Mouse (Mus musculus) kidney, embryonic 15.5 days (tissue): ENCODE data around the gene Dhx32. TPM values are rescaled to one million over a fixed set of nuclear protein-coding genes. Genes with fewer than 3 reads are reported as not detected.

Experiments used
- ATAC-seq: fragments of 200-750 bp; cut with Nextera tagmentation; replicated peaks from 2 replicates; pipeline ENCODE4 v1.8.0; 2017; ENCODE audit warnings: moderate TSS enrichment; ENCODE audit not compliant: low FRiP score
- H3K27ac ChIP-seq: fragments of 300-500 bp; sonication (generic); 2 replicates; pipeline ENCODE4 v1.5.1; 2015; ENCODE audit warnings: mild to moderate bottlenecking, inconsistent platforms
- H3K27me3 ChIP-seq: fragments of 300-500 bp; sonication (generic); 2 replicates; pipeline ENCODE4 v1.6.1; 2015; ENCODE audit warnings: inconsistent platforms
- H3K36me3 ChIP-seq: fragments of 300-500 bp; sonication (generic); 2 replicates; pipeline ENCODE4 v1.6.1; 2015; ENCODE audit warnings: inconsistent platforms
- H3K4me1 ChIP-seq: fragments of 300-500 bp; sonication (generic); 2 replicates; pipeline ENCODE4 v1.6.1; 2015; ENCODE audit warnings: inconsistent platforms
- H3K4me2 ChIP-seq: fragments of 300-500 bp; sonication (generic); 2 replicates; pipeline ENCODE4 v1.6.1; 2015; ENCODE audit warnings: moderate library complexity, mild to moderate bottlenecking, inconsistent platforms
- H3K4me3 ChIP-seq: fragments of 300-500 bp; sonication (generic); replicated peaks from 2 replicates; pipeline ENCODE4 v1.5.1; 2015; ENCODE audit warnings: mild to moderate bottlenecking, inconsistent platforms
- H3K9ac ChIP-seq: fragments of 300-500 bp; sonication (generic); 2 replicates; pipeline ENCODE4 v1.6.1; 2015; ENCODE audit warnings: mild to moderate bottlenecking, inconsistent platforms
- H3K9me3 ChIP-seq: fragments of 300-500 bp; sonication (generic); replicated peaks from 2 replicates; pipeline ENCODE4 v1.6.1; 2016; ENCODE audit warnings: inconsistent platforms
- WGBS: fragments of 180-500 bp; shearing (Covaris S2); methylation state at CpG from one replicate; pipeline ENCODE4 v1.1.7; 2015; ENCODE audit warnings: mixed read lengths; 5-methylcytosine and 5-hydroxymethylcytosine counted together
- polyA plus RNA-seq: library from polyadenylated mRNA; unstranded; fragments of >200 nt; fragmentation: Nextera tagmentation; extraction: Ambion mirVana; gene quantifications from 2 replicates; pipeline ENCODE4 v1.2.1, GENCODE M21; 2015

The Dhx32 gene
- polyA plus RNA-seq, 1 experiment from 2014 or later: 21.3 TPM

DNA sequence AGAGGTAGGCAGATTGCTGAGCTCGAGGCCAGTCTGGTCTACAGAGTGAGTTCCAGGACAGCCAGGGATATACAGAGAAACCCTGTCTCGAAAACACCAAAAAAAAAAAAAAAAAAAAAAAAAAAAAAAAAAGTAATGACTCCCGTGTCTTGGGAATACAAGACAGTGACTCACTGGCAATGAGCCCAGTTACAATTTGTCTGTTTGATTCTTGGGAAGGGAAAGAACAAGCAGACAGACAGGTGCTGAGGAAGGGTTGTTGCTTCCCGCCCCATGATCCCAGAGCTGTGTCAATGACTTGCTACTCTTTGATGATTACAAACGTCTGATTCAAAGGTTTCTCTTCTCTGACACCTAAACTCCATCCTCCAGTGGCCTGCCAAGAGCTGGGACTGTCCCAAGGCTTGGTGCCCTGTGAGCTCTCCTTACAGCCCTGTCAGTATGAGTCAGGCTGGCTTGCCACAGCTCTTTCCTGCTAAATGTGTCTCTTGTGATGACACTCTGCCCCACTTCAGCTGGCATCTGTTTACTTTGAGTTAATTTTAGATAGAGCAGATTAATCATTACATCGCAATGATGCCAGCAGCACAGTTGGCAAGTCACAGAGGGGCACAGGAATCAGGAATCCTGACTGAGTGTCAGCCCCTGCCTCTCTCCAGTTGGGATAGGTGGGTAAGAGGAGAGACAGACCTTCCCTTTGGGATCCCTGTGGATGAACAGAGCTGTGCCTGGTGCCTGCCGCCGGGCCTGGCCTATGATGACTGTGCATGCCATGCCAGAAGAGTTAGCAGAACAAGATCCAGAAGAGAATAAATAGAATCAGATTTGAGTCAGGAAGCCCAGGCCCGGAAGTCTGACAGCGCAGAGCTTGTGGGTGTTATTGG lies 11.0 kb upstream of the Dhx32 start:
- Histone ChIP-seq H3K4me2 (no peak overlapping the region), H3K4me3 (no peak overlapping the region), H3K4me1 (peaks cover 6% of the 10 kb centered on the region; the same call in 1 of the 2 replicates), H3K9ac (no peak overlapping the region), H3K36me3 (no peaks in the 10 kb centered on the region), H3K27ac (no peak overlapping the region), H3K9me3 (no peaks in the 10 kb centered on the region), H3K27me3 (no peaks in the 10 kb centered on the region)
- 53% methylated on average over 10 of the region's 10 CpGs for WGBS
- ATAC-seq: peak; percentile 74; the same call in 1 of the 2 replicates

DNA sequence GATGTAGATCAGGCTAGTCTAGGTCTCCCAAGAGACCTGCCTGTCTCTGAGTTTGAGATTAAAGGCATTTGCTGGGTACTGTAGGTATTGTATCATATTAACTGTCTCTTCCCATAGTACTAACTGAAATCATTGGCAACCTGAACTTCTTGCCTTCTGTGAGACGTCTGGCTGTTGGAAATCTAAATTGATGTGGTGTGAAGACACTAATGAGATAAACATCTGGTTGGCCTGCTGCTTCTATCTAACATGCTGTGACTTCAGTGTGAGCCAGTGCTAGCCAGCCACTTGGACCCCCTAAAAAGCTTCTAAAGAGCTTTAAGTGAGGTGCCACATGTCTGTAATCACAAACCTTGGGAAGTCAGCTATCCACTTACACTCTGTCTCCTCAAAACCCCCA lies 10.2 kb upstream of the Dhx32 start:
- Histone ChIP-seq H3K27me3 (no peaks in the 10 kb centered on the region), H3K9ac (no peak overlapping the region), H3K4me3 (no peak overlapping the region), H3K4me2 (no peak overlapping the region), H3K36me3 (no peaks in the 10 kb centered on the region), H3K27ac (no peak overlapping the region), H3K9me3 (no peaks in the 10 kb centered on the region), H3K4me1 (peaks cover 6% of the 10 kb centered on the region; the same call in 1 of the 2 replicates)
- 14% methylated on average over 1 of the region's 1 CpGs for WGBS
- no peak for ATAC-seq

DNA sequence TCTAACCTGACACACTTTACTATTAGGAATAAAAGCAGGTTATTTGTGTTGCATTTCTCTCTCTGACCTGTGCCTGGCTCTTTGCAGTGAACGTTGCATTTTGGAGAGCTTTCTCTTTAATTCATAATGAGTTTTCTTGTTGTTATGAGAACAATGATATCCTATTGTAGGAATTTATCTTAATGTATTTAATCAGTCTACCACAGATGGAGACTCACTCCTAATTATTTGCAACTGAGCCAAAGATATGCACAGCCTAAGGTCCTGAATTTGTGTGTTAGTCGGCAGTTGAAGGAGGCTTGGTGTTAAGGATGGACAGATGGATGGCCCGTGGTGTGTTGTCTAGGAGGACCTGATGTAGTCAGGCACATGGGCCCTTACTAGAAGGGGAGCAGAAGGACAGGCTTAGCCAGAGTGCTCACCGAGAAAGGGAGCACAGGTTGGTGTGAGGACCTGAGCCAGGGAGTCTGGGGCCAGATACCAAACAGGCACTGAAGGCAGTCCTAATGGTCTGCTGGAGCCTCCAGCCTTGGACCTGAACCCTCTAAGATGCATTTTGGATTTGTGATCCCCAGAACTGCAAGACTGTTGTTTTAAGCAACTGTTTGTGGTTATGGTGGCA lies 8.2 kb upstream of the Dhx32 start:
- H3K4me3 ChIP-seq: no peak overlapping the region
- no peak for ATAC-seq
- no peak overlapping the region for H3K4me2 ChIP-seq
- no peak overlapping the region for H3K9ac ChIP-seq
- H3K9me3 ChIP-seq: no peaks in the 10 kb centered on the region
- H3K36me3 ChIP-seq: no peaks in the 10 kb centered on the region
- no peak overlapping the region for H3K27ac ChIP-seq
- H3K27me3 ChIP-seq: no peaks in the 10 kb centered on the region
- WGBS: 91% methylated on average over 4 of the region's 4 CpGs
- peaks cover 6% of the 10 kb centered on the region; the same call in 1 of the 2 replicates for H3K4me1 ChIP-seq

DNA sequence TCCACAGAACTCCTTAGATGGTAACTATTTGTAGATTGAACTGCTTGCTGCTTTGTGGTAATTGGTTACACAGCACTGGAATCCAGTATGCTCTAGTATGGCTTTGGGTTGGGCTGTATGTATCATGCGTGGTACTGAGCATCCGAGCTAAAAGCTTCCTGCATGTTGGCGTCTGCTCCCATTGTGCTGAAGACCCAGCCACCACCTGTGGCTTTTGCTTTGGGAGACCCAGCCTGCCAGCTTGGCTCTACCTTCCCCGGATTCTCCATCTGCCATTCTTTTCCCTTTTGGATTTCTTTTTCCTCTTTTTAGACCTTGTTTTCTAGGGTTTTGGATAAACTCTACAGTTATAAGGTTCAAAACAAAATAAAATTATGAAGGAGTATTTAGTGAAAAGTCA lies 7.6 kb upstream of the Dhx32 start:
- peaks cover 6% of the 10 kb centered on the region; the same call in 1 of the 2 replicates for H3K4me1 ChIP-seq
- H3K4me2 ChIP-seq: no peak overlapping the region
- no peak overlapping the region for H3K9ac ChIP-seq
- no peak for ATAC-seq
- no peak overlapping the region for H3K27ac ChIP-seq
- no peaks in the 10 kb centered on the region for H3K9me3 ChIP-seq
- no peaks in the 10 kb centered on the region for H3K36me3 ChIP-seq
- no peaks in the 10 kb centered on the region for H3K27me3 ChIP-seq
- H3K4me3 ChIP-seq: no peak overlapping the region
- WGBS: 93% methylated on average over 4 of the region's 4 CpGs

DNA sequence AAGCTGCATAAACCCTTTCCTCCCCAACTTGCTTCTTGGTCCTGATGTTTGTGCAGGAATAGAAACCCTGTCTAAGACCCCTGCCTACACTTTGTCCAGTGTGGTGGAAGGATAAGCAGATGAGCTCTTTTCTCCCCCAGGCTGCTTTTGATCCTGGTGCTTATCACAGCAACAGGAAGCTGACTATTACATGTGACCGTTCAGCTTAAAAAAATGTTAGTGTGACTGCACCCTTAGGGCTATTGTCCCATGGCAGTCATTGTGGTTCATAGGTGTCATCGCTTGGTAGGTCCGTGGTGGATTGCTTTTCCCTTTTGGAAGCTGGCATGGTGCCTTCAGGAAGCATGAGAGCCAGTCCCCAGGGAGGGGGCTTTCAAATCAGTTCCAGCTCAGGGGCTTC lies 5.6 kb upstream of the Dhx32 start:
- ATAC-seq: no peak
- Histone ChIP-seq H3K9ac (no peak overlapping the region), H3K27ac (no peak overlapping the region), H3K4me3 (no peak overlapping the region), H3K4me2 (no peak overlapping the region), H3K9me3 (no peaks in the 10 kb centered on the region), H3K36me3 (no peaks in the 10 kb centered on the region), H3K27me3 (no peaks in the 10 kb centered on the region; the same call in 1 of the 2 replicates), H3K4me1 (no peaks in the 10 kb centered on the region)
- WGBS: 72% methylated on average over 3 of the region's 3 CpGs

DNA sequence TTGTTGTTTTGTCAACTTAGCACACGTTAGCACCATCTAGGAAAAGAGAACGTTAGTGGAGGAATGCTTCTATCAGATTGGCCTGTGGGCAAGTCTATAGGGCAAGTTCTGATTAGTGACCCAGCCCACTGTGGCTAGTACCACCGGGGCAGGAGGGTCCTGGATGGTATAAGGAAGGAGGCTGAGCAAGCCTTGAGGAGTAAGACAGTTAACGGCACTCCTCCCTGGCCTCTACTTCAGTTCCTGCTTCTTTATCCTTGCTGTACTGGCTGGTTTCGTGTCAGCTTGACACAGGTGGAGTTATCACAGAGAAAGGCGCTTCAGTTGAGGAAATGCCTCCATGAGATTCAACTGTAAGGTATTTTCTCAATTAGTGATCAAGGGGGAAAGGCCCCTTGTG lies 5.0 kb upstream of the Dhx32 start:
- H3K4me3 ChIP-seq: no peak overlapping the region

DNA sequence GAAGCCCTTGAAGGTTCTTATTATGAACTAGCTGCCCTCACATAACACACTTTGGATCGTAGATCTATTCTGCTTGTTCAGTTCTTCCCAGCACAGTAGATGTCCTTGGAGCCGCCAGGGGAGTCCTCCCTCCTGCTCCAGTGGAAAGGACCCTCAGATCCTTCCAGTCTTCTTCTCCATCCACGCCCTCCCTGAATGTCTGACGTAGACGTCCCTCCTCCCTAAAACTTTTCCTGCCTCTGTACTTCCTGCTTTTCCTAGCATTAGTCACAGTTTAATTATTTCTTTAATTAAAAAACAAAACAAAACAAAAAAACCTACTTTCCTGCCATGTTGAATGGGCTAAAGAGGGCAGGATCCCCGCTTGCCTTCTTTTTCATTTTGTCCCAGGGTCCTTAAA lies 535 bp downstream of the Dhx32 start:
- 63% methylated on average over 6 of the region's 6 CpGs for WGBS
- H3K4me3 ChIP-seq: no peak overlapping the region
- no peak for ATAC-seq
- peaks cover 11% of the 10 kb centered on the region; the same call in 1 of the 2 replicates for H3K4me1 ChIP-seq
- no peak overlapping the region for H3K9ac ChIP-seq
- H3K36me3 ChIP-seq: no peaks in the 10 kb centered on the region
- H3K4me2 ChIP-seq: no peak overlapping the region
- peaks cover 18% of the 10 kb centered on the region for H3K27me3 ChIP-seq
- H3K27ac ChIP-seq: no peak overlapping the region
- no peaks in the 10 kb centered on the region for H3K9me3 ChIP-seq

More for the DNA sequence above, 5.0 kb upstream of the Dhx32 start:
- Histone ChIP-seq H3K36me3 (no peaks in the 10 kb centered on the region), H3K27ac (no peak overlapping the region), H3K9ac (no peak overlapping the region), H3K4me1 (0 out of 2 replicates have a peak, but pooled peaks cover 5% of the 10 kb centered on the region), H3K9me3 (no peaks in the 10 kb centered on the region), H3K27me3 (peaks cover 4% of the 10 kb centered on the region; the same call in 1 of the 2 replicates), H3K4me2 (no peak overlapping the region)
- ATAC-seq: no peak
- 82% methylated on average over 6 of the region's 6 CpGs for WGBS

DNA sequence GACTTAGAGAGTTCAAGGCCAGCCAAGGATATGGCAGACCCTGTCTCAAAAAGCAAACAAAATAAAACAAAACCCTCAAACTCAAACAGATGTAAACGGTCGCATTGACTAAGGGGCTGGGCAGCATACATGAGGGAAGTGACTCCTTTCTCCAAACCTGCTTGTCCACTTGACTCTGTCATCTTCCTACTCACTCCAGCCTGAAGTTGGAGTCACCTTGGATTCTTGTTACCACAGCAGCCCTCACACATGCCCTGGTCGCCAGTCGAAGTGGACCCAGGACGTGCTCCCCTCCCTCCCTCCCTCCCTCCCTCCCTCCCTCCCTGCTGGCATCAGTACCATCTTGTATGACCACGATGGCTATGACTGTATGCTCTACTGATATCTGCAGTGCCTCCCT lies 943 bp downstream of the Dhx32 start:
- no peaks in the 10 kb centered on the region for H3K36me3 ChIP-seq
- no peak overlapping the region for H3K4me3 ChIP-seq
- peaks cover 15% of the 10 kb centered on the region for H3K4me1 ChIP-seq
- no peaks in the 10 kb centered on the region for H3K9me3 ChIP-seq
- 74% methylated on average over 6 of the region's 6 CpGs for WGBS
- no peak for ATAC-seq
- no peak overlapping the region for H3K4me2 ChIP-seq
- no peak overlapping the region for H3K9ac ChIP-seq
- no peak overlapping the region for H3K27ac ChIP-seq
- H3K27me3 ChIP-seq: peaks cover 20% of the 10 kb centered on the region

DNA sequence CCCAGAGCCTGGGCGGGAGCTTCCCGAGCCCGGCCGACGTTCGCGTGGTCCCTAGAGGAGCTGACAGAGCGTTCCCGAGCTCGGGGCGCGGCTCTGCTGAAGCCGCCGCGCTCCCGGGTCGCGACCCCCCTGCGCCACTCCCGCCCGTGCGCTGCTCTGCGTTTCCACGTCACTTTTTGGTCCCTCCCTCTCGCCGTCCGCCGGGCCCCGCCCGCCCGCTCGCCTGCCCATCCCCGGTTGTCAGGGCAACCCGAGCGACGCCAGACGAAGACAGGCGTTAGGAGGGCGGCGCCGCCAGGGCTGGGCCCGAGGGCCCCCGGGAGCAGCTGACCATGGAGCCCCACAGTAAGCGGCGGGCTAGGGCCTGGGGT lies 5.9 kb downstream of the Dhx32 start, which contains the start of gene Fank1:
TSS of gene Fank1 (plus strand) at position 236 of the 371 bp plus-strand sequence.
- H3K4me2 ChIP-seq: peak within 1 kb of the TSS; percentile 90
- WGBS: under 1% methylated on average over 45 of the region's 45 CpGs

DNA sequence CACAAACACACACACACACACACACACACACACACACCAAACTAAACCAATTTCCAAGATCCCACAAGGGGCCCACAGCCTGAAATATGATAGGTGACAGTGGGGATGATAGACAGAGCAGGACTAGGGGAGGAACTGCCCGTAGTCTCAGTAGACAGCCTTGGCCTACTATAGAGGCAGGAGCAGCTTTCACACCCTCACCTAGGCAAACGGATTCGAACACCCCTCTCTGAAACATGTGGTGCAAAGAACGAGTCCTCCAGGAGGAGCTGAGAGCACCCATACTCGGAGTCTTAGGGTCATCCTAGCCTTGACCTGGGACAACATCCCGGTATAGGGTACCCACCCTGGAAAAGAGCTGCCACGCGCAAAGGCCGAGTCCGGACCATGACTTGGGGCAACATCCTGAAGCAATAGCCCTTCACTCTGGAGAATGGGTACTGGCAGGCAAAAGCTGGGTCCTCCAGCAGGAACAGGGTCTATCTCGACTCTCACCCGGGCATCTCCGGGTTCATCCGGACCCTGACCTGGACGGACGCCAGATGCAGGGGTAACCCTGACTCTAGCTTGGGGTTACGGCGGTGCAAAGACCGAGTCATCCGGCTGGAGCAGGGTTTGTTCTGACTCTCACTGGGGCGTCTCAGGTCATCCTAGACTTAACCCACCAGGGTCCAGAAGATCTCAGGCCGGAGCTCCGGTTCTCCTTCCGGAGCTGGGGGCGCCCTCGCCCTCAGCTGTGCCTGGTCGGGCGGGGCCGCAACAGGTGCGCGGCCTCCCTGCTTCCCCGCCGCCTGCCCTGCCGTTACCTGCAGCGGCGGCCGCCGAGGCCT lies 6.5 kb downstream of the Dhx32 start:
- Histone ChIP-seq H3K27me3 (peaks cover 35% of the 10 kb centered on the region), H3K4me2 (peak overlapping the region; percentile 90), H3K9me3 (no peaks in the 10 kb centered on the region), H3K4me1 (peaks cover 24% of the 10 kb centered on the region), H3K36me3 (no peaks in the 10 kb centered on the region), H3K4me3 (peak overlapping the region; percentile 84), H3K9ac (peak overlapping the region; percentile 67), H3K27ac (no peak overlapping the region)
- ATAC-seq: peak; percentile 41
- 4% methylated on average over 37 of the region's 38 CpGs for WGBS

More for the DNA sequence above, 5.9 kb downstream of the Dhx32 start, which contains the start of gene Fank1:
- H3K4me1 ChIP-seq: peaks cover 24% of the 10 kb centered on the region
- H3K27me3 ChIP-seq: peaks cover 35% of the 10 kb centered on the region
- no peaks in the 10 kb centered on the region for H3K9me3 ChIP-seq
- H3K27ac ChIP-seq: no peak within 1 kb of the TSS
- peak within 1 kb of the TSS; percentile 67 for H3K9ac ChIP-seq
- H3K4me3 ChIP-seq: peak within 1 kb of the TSS; percentile 84
- no peaks in the 10 kb centered on the region for H3K36me3 ChIP-seq
- peak; percentile 96 for ATAC-seq

DNA sequence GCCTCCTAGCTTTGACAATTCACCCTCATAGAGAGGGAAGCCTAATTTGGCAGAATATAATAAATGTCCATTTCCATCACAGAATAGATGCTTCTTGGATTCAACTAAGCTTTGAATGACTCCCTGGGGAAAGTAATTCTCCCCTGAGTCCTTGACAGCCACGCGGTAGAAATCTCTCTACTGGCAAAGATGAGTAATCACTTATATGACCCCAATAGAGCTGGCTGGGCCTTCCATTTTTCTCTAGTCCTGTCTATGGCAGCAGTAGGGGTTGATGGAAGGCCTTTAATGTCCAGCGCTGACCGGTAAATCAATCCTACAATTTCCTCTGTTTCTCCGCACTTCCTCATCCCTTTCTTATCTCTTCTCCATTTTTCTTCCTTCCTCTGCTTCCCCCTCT lies 7.3 kb downstream of the Dhx32 start:
- 50% methylated on average over 5 of the region's 5 CpGs for WGBS
- H3K9ac ChIP-seq: no peak overlapping the region
- H3K36me3 ChIP-seq: no peaks in the 10 kb centered on the region
- no peak for ATAC-seq
- H3K27me3 ChIP-seq: peaks cover 35% of the 10 kb centered on the region
- H3K27ac ChIP-seq: no peak overlapping the region
- H3K4me2 ChIP-seq: peak overlapping the region; percentile 90; the same call in 1 of the 2 replicates
- H3K4me3 ChIP-seq: no peak overlapping the region
- H3K9me3 ChIP-seq: no peaks in the 10 kb centered on the region
- H3K4me1 ChIP-seq: peaks cover 20% of the 10 kb centered on the region
